Mouse (Mus musculus) cerebellum, postnatal 36 days (tissue): ENCODE measurements at regions not wholly inside any gene's neighbourhood (a gene's known extent, or its start where the extent isn't known, plus 50 kb on each side); places are given as distances from the start of the nearest gene placed in this dataset.

Experiments used
- DNase-seq, 2 experiments: peaks; one replicate each; pipeline ENCODE4 v3.0.0; 2021 to 2022; ENCODE audit warnings: mixed read lengths in 2 of 2

GRCm38 (mm10) chr1:73857497-73857896, 266.8 kb downstream of the Tns1 start:
- DNase-seq, result no peak

DNA sequence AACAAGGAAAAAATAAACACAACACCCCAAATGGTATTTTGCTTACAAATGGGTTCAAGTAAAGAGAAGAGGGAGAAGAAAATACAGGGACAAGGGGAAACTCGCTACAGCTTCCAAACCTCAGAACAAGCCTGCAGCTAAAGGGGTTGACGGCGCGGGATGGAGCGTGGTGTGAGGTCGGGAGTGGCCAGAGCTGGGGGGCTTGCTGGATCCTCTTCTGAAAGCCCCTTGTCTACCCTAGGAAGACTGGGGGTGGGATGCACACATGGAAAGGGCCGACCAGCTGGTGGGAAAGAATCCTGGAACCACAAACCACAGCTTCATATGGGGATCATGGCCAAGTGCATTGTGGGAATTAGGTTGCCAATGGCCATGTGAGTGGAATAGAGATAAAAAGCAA, 267.4 kb downstream of the Tns1 start:
- DNase-seq, result no peak

DNA sequence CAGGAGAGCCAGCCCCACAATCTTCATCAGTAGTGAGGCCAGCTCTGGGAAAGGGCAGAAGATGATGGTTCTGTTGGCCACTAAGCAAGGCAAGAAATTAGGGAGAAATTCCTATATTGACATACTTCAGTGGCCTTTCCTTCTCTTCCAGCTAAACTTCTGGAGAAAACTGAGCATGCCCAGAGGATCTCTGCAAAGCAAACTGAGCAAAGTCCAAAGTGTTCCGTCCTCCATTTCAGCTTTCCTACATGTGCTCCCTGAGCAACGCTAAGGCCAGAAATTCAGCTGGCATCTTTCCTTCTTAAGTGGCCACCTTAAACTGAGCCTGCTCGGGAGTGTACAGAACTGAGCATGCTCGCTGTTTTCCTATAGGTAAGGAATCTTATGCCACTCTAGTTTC, 268.9 kb downstream of the Tns1 start:
- DNase-seq, result no peak

- DNase-seq, result no peak
Observed at GRCm38 (mm10) chr1:73853851-73854250, 270.4 kb downstream of the Tns1 start.

DNA sequence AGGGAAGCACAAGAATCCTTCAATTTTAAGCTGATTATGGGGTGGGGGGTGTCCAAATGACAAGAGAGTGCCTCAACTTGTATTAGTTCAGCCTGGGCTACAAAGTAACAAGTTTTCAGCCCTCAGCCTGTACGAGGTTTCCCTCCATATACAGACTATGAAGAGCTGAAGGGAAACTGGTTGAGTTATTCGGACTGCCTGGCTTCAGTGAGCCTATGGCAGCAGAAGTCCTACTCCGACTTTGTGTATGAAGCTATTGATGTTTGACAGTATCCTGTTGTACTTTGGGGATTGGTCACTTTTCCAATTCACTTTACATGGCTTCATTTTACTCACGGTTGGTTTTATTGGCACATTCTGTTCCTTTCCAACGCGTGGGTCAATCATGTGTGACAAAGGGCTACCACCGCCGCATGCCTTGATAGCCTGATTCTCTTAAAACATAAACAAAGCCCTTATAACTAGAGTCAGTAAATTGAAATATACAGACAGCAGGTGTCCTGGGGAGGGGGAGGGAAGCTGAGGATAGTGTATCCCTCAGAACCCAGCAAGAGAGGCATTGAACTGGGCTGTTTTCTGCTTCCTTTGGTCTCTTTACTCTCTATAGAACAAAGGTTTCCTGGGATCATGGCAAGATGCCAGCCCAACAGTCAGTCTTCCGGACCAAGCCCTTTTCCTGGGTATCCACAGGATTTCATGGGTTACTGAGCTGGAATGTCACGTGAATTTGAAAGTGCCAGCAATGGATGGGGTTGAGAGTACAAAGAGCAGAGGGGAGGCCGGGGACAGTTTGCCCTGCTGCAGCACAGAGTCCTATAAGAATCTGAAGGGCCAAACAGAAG, 273.9 kb downstream of the Tns1 start:
- DNase-seq, result peak in 1 of 2 experiments; percentile 17

- no peak for DNase-seq
Observed at GRCm38 (mm10) chr1:73848370-73848769, 275.9 kb downstream of the Tns1 start.

DNA sequence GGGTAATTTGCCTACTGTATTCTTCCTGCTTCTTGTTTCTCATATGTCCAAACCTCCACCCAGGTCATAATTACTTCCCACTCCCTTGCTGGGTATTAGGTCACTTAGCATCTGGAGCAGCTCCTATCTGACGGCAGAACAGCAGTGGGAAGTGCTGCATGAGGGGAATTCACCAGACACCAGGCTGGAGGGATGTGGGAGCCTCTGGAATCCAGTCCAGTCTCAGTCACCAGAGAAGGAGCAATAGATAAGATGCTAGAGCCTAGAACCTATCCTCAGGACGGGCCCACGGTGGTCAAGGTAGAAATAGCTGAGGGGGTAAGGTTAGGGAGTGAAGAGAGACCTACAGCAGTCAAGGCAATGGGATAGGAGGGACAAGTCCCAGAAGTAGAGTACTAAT, 277.1 kb downstream of the Tns1 start:
- DNase-seq, result no peak

DNA sequence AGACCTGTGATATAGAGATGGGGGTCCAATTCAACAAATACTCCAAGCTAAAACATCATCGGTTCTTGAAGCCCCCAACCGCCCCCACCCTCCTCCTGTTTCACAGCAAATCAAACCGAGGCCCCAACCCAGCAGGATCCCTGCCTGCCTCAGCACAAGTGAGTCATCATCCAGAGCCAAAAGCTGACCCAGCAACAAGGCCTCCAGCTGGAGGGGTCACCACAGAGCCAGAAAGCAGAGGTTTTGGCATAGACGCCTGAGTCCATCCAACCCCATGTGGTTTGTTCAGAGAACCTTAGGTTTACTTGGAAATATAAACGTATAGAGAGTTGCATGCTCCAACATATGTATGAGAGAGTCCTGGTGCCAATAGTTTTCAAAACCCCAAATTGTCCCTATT, 279.1 kb downstream of the Tns1 start:
- DNase-seq, result no peak

DNA sequence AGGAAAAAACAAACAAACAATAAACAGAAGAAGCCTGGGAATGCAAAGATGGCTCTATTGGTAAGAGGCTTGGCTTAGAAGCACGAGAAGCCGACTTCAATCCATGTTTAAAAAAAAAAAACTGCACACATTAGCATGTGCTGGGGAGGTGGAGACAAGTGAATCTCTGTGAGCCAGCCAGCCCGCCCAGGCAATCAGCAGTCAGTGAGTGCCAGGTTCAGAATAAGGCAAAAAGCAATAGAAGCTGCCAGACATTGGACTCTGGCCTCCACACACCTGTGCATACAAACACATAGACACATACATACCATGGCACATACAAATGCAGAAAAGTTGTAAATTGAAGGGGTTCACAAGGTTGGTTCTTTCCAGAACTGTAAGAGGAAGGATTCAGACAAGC, 279.7 kb downstream of the Tns1 start:
- DNase-seq, result no peak

- DNase-seq, result peak; percentile 12 to 18
Observed at GRCm38 (mm10) chr1:73839351-73839750, 284.9 kb downstream of the Tns1 start.

- no peak for DNase-seq
Observed at GRCm38 (mm10) chr1:73836680-73837079, 287.6 kb downstream of the Tns1 start.

DNA sequence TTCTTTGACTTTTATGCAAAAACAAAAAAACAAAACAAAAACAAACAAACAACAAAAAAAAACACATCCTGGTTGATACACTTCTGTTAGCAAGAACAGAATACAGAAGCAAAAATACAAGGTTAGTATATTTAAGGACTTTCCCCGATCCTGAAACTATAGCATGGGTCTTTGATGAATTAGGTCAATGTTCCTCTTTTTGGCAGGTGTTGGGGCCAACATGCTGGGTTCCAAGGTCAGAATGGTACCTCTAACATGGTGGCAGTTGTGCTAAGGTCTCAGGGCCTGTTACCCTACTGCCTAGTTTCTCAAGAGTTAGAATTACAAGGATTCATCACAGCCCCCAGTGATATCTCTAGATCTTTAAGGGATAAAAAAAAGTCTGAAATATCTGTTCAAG, 289.7 kb downstream of the Tns1 start:
- no peak for DNase-seq

DNA sequence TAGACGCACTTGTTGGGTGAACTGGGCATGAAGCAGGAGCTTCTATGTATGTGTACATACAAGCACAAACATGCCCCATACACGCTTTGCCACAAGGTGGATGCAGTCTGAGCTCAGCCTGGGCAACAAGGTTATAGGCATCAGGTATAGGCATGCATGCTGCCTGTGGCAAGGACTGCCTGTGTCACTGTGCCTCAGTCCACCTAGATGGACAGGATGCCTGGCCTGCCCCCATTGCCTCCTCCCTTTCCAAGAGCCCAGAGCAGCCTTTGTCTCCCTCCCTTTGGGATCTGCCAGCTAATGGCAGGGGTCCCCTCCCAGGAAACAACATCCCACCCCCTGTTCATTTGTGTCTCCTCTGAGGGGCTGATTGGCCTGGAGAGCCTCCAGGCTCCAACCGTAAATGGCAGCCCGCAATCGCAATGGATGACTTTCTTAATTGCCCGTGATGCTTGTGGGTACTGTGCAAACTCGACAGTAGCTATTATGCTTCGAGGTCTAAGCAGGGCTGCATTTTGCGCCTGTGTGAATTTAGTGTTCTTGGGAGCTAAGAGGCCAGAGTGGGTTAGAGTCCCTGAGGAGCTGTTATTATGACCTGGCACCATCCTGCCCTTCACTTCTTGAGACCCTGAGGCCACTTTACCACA, 293.6 kb downstream of the Tns1 start:
- no peak for DNase-seq

DNA sequence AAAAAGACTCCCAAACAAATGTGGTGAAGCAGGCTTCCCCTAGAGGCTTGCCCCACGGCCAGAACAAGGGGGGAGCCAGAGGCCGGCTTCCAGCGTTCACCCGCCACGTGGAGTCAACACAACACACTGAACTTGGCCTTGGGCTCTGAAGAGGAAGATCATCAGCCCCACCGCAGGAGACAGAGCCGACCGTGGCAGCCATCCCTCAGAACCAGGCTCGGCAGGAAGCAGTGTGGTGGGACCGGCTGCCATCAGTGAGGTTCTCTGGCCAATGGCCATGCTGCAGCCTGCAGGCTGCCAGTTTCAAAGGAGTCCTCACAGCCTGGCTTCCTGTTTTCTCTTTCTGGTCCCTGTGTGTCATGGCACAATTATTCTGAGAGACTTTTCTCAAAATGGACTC, 295.3 kb downstream of the Tns1 start:
- DNase-seq, result peak; percentile 81 to 85

DNA sequence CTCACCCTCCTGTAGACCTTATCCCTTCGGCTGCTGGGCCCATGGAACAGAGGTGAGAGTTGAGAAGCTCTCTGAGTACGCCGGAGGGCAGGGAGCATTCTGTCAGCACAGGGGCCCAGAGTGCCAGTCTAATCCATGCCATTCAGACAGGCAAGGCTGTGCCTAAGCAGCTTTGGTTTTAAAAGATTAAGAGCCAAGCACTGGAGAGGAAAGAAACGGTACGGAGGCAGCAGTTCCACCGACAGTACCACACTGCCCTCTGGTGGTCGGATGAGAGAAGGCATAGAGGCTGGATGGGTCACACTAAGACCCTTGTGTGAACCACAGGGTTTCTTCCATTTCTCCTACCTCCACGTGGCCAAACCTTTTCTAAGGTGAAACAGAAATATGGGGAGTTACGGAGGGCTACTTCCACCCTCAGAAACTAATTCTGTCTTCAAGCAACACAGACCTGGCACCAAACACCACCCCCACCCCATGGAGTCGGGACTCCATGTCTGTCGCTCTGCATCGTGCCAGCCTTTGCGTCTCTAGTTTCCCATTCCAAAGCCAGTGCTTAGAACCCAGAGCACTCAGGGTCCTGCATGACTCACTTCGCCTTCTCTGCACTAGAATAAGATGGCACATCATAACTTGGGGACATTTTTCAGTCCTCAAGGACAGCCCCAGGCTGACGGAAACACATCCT, 297.9 kb downstream of the Tns1 start:
- peak; percentile 92 to 98 for DNase-seq

DNA sequence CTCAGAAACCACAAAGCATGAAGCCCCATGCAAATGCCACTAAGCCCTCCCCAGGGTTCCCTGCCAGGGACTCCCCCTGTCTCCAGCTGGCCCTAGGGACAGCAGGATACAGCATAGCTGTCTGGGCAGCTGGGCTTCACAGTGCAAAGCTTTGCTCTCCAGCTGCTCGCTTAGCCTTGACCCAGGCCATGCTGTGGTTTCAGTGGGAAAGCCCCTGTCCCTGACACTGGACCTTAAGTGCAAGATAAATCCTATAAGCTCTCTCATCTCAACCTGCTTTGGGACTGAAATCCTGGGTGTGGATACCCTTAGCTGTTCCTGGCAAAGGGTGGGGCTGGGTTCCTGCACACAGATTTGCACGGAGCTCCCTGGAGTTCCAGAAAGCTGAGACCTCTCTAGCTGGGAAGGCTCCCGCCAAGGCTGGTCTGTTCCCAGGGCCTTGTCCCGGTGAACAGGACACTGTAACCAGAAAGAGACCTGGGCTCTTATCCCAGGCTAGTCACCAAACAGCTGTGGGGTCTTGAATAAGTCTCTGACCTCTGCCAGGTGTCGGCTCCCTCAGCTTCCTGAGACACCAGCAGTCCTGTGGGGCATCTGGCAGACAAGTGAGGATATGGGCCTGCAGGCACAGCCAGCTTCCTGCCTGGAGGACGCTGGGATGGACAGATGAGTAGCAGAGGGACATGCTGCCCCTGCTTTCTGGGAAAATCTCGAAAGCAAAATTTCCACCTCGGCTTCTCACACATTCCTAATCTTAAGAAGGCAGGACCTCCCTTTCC, 299.7 kb downstream of the Tns1 start:
- DNase-seq, result no peak

GRCm38 (mm10) chr1:73823726-73824125, 300.5 kb downstream of the Tns1 start:
- DNase-seq, result no peak

DNA sequence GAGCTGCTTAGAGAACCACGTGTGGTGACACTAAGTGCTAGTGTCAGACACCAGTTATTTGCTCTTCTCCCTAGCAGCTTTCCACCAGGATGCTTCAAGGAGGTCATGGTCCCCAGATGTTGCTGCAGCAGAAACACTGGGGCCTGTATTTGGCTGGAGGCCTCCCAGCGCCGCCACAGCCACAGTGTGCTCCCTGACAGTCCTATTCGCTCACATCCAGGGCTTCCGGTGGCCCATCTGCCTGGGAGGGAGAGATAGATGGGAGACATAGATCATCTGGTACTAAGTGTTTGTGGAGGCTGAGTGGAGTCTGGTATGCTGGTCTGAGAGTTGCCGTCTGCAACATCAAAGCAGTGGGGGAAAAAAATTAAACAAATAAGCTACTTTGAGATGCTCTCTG, 301.6 kb downstream of the Tns1 start:
- no peak for DNase-seq

- no peak for DNase-seq
Observed at GRCm38 (mm10) chr1:73820701-73821100, 303.5 kb downstream of the Tns1 start.

- no peak for DNase-seq
Observed at GRCm38 (mm10) chr1:73807206-73807605, 317.0 kb downstream of the Tns1 start.

- no peak for DNase-seq
Observed at GRCm38 (mm10) chr1:73805156-73805555, 319.1 kb downstream of the Tns1 start.

GRCm38 (mm10) chr1:73799996-73800395, 324.3 kb downstream of the Tns1 start:
- DNase-seq, result no peak

GRCm38 (mm10) chr1:73799246-73799645, 325.0 kb downstream of the Tns1 start:
- DNase-seq, result no peak
